Mouse (Mus musculus) 416B (cell line): ENCODE measurements around the gene Fam214a.
A peak's percentile ranks its signal among the peaks of the same experiment; 100 is the strongest.

ENCODE experiments used
- DNase-seq: peaks from one replicate; pipeline ENCODE4 v3.0.0; 2011; ENCODE audit warnings: low read depth

Gene Fam214a

DNA sequence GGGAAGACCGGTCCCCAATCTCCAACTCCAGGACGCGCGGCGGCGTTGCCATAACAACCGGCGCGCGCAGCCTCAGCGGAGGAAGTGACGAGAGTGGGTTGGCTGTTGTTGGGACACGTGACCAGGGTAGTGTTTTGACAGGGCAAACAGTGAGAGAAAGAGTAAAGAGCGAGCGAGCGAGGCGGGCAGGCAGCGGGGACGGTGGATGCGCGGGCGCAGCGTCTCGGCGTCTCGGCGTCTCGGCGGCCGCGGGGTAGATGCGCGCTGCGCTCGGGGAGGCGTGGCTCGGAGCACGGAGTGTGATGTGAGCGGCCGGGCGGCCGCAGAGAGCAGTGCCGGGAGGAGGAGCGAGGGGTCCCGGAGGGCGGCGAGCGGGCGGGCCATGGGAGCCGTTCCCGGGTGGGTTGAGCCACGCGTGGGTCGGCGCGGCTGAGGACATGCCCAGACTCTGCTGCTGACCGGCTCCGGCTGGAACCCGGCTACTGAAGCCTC lies at the start of gene Fam214a:
Gene Fam214a (plus strand): TSS at position 129 of the 492 bp plus-strand sequence.
- peak; percentile 91 for DNase-seq

DNA sequence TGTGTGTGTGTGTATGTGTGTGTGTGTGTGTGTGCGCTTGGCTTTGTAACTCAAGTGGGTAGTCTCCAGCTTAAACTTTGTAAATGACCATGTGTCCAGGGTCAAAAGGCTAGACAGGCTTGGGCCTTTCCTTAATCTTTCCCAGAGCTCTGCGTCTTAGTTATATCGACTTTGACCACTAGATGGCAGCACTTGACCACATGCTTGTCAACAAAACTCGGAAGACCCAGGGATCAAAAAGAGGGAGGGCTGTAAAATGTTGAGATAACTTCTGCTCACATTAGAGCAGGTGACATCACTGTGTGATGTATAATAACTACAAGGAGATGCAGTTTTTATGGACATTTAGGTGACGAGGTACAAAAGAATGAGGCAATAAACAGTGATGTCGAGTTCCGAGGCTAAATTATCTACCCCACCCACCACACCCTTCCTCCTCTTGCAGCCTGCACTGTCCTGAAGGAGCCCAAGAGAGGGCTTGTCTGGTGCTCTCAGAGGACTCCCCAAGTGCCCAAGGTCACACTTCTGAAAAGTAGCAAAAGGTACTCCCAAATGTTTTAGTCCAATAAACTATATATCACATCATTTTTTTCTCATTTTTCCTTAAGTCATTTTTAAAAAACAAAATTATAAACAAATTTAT lies 47.7 kb upstream of the Fam214a start:
- peak; percentile 82 for DNase-seq

DNA sequence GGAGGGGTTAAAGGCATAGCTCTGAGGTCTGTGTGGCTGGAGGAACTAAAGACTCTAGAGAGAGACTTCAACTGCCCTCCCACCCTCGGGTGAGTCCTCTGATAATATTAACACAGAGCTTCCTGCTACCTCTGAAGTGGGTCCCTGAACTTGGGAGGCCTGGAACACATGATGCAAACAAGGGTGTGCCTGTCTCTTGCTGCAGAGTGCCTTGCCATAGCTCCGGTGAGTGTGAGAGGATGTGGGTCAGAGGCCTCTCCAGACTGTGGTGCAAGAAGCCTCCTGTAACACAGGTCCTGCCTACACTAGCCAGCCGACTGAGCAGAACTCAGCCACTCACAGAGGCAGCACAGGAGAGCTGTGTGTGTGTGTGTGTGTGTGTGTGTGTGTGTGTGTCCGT lies 45.7 kb upstream of the Fam214a start:
- peak; percentile 52 for DNase-seq

DNA sequence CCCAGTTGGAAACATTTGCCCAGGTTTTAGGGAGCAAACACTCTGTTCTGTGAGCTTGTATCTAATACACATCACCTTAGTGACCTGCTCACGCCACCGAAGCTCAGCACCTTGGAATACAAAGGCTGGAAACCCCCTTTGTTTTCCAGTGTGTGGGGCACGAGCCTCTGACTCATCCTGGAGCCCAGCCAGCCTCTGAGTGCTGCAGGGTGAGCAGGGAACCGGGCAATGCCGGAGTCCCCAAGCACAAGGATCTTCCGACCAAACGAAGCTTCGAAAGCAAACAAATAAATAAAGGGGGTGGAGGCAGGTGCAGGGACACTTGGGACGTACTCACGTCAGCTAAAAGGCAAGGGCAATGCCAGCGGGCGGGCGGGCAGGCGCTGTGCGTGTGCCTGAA lies 43.4 kb upstream of the Fam214a start:
- DNase-seq = no peak

DNA sequence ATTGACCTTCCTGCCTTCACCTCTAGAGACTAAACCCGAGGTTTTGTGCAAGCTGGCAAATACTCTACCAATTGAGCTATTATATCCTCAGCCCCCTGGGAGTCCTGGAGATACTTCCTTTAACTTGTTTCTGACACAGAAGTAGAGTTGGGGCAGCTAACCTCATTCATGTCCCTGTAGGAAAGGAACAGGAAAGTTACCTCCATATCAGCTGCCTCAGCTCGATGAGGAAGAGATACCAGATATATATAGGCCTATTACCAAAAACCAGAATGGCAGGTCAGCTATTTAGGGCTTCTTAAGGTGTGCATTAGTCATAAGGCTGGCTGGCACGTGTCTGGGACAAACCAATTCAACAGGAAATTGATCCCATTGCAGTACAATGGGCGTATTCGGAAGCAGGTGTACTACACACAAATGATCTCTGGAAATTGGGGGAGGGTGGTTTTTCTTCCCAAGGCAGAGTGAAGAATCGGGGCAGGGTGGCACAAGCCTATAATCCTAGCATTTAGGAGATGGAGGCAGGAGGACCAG lies 42.4 kb upstream of the Fam214a start:
- DNase-seq = no peak

DNA sequence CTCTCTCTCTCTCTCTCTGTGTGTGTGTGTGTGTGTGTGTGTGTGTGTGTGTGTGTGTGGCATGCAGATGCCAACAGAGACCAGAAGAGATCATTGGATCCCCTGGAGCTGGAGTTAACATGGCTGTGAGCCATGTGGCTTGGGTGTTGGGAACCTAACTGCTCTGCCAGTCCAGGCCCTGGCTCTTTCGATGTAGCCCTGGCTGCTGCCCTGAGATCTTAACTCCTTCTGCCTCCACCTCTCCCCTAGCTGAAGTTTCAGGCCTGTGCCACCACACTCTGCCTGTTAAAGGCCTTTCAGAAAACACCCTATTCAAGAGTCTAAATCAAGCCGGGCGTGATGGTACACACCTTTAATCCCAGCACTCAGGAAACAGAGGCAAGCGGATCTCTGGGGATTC lies 41.3 kb upstream of the Fam214a start:
- no peak for DNase-seq

DNA sequence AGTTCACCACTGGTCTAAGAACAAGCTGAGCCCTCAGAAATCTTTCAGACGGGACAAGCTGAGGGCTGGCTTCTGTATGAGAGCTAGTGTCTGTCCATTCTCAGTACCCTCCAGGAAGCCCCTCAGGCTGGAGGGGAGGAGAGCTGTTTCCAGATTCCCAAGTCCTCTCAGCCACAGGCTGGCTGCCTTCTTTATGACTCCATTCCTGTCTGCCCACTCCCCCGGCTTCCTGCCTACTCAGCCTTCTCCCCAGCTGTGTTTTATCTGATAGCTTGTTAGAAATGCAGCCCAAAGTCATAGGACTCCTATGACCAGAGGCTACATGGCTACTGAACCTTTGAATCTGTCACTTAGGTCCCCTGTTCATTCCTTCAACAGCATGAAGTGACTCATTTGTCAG lies 40.8 kb upstream of the Fam214a start:
- no peak for DNase-seq

DNA sequence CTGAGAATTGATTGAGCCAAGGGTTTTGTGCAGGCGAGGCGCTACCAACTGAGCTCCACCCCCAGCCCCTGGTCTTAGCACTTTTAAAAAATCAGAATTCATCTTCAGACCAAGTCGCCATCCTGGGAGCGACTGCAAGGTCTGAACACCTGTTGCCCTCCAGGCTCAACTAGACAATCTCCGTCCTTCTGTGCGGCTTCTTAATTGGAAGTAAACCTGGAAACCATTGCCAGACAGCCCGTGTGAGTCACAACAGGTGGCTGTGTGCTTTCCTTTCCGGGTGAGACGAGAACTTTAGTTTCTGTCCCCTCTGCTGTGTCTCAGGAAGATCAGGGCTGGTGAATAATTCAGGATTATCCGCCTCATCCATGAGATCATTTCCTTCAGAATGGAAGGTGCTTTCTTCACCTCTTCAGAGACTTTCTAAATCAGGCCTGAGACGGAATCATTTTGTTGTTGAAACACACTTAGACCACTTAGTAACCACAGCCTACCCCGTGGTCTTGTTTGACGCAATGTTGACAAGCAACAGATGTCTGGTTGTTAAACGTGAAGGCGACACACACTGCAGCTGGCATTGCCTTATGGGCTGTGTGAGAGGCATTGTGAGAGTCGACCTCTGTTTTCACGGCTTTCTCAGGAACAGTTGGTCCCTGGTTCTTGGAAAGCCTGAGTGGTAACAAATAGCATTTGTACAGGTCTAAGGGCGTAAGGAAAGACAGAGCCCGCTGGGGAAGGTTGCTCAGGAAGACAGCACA lies 39.9 kb upstream of the Fam214a start:
- peak; percentile 41 for DNase-seq

DNA sequence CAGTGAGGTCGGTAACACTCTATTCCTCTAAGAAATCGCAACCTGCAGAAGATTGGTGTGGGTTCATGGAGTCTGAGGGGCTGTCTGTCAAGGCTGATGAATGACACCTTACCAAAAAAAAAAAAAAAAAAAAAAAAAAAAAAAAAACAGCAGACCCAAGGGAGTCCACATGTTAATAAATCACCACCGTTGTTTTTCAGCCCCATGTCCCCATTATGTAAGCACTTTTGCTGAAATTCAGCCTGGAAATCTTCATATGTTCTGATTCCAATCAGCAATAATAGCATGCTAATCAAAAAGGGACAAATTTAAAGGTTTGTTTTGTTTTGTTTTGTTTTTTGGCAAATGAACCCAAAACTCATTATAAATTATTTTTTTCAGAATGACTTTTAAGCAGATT lies 37.1 kb upstream of the Fam214a start:
- no peak for DNase-seq

DNA sequence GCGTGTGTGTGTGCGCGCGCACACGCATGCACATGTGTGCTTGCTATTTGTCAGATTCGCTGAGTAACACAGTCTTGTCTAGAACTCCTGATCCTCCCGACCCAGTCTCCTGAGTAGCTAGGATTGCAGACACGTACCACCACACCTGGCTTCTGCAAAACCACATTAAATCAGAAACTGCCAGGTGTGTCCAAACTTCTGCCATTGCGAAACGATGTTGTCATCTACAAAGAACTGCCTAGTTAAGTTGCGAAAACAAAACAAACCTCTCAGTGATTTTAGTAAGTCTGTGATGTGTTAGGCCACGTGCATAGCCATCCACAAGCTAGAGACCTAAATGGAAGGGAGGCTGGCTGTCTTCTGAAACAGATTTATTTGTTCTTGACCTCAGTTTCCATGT lies 32.2 kb upstream of the Fam214a start:
- DNase-seq = no peak

DNA sequence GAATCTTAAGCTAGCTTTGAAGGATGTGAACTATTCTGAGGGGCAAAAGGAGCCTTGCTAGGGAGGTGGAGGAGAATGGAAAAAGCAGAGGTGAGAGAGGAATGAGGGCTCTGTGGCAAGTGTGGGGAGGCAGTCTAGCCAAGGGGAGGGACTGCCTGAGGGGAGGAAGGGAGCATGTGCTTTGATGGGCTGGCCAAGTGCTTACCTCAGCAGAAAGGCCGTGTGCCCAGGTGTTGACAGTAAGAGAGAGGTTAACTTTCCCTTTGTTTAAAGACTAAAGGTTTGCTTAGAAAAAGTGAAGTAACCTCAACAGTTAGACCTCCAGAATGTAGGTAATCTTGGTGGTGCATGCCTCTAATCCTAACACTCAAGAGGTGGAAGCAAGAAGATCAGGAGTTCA lies 31.3 kb upstream of the Fam214a start:
- no peak for DNase-seq

DNA sequence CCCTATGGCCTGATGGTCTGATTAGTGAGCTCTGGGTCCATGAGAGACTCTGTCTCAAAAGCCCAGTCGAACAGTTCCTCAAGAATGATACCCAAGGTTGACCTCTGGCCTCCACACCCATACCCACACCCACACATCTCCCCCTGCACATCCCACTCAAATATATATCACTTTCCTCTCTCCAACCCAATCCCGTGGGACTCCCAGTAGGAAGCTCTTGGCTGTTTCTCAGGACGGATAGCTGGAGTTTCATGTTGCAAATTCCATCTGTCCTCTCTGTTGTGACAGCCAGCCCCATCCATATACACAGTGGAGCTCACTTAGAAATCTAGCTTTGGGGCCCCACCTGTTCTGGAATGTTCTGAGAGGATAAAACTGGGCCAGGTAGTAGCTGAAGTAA lies 29.8 kb upstream of the Fam214a start:
- no peak for DNase-seq

DNA sequence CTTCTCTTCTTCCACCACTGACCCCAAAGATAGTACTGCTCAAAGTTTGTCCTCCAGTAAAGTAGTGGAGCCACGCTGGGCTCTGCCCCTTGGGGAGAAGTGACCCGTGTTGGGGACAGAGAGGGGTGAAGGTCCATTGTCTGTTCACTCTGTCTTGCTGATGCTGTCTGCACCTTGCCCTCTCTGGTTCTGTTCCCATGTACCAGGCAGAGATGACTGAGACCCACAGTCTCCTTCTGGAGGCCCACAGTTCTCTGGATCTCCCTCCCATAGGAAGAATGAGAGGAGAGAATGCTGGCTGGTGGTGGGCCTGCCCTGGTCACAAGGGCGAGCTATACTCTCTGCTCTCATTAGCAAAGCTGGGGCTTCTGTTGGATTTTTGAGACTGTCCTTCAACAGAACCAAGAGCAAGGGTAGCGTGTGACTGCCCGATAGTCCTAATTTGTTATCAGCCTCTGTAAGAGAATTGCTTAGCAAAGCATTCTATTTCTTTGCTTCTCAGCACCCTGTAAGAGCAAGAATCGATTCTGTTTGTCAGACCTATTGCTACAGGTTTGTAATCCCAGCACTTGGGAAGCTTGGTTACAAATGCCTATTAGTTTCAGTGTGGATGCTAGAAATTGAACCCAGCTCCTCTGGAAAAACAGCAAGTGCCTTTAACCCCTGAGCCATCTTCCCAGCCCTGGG lies 29.2 kb upstream of the Fam214a start:
- DNase-seq = no peak

DNA sequence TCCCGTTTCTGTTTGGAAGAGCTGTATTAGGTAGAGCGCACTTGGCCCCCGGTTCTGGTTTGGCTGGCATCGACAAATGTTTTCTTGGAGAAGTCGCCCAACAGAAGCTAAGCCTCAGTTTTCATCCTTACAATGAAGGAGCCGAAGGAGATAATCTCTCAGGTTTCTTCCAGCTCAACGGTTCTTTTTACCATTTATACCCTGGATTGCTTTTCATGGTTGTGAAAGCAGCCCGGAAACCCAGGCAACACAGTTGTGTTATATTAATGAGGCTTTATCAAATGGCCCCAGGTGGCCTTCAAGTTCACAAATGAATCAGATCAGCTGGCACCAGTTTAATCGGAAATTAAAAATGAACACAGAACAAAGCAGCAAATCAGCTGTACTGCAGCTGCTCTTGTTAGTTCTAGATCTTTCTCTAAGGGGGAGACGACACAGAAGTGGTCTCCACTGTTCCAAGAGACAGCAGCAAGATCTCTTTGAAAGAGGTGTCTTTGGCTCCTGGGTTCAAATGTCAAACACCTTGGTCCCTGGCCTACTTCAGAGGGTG lies 27.4 kb upstream of the Fam214a start:
- no peak for DNase-seq

DNA sequence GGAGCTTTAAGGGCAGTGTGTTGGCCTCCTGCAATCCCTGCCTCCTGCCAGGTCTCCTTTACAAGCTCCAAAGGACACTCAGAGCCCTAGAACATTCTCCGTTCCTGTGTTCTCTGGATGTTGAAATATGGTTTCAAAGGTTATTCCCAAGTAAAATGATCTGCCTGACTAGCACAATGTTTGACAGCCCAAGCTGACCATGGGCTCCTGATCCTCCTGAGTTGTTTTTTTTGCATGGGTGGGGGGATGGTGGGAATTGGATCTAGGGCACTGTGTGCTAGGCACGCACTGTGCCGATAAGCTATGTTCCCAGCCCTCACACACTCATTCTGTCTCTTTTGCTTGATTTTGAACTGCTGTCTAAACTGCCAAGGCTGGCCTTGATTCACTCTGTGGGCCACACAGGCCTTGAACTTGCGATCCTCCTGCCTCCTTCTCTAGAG lies 22.7 kb upstream of the Fam214a start:
- no peak for DNase-seq

DNA sequence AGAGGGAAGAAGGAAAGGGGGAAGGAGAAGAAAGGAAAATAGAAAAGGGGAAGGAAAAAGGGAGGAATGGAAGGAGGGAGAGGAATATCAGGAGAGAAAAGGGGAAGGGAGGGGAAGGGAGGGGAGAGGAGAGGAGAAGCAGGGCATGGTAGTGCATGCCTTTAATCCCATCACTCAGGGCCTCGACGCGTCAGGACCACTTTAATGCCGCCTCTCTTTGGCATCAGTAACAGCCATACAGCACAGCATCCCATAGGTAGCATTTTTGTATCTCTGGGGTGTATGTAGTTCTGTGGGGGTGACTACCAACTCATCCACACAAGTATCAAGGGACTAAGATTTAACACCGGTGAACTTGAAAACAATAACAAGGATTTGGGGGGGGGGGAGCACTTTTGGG lies 22.0 kb upstream of the Fam214a start:
- no peak for DNase-seq

DNA sequence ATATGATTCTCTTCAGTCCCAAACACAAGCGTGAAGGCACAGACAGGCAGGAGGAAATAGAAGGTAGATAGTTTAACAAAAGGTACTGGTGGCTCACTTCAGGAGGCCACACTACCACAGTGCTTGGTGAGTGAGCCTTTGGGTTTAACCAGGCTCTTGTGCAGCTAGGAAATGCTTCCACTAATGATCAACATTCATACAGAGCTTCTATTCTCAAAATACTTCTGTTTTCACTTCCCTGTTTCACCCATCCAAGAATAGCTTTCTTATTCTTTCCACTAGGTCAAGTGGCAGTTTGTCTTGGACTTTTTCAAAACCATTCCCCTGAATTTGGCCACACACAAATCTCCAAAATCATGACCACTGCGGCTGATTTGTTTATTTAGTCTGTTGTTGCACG lies 17.4 kb upstream of the Fam214a start:
- no peak for DNase-seq

DNA sequence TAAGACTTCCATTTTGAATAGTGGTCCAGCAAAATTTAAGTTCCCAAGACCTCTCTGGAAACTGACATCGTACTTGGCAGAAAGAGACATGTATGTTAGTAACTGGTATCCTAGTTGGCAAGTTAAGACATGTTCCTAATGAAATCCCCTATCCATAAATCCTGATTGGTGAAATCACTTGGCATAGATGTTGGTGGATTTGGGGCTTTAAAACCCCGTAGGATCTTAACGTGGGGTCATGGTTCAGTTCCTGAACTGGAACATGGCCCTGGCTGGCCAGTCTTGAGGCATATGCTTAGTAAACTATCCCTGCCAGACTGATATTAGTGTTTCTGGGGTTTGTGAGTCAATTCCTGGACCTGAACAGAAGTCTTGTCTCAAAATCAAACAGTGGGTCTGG lies 14.9 kb upstream of the Fam214a start:
- no peak for DNase-seq

DNA sequence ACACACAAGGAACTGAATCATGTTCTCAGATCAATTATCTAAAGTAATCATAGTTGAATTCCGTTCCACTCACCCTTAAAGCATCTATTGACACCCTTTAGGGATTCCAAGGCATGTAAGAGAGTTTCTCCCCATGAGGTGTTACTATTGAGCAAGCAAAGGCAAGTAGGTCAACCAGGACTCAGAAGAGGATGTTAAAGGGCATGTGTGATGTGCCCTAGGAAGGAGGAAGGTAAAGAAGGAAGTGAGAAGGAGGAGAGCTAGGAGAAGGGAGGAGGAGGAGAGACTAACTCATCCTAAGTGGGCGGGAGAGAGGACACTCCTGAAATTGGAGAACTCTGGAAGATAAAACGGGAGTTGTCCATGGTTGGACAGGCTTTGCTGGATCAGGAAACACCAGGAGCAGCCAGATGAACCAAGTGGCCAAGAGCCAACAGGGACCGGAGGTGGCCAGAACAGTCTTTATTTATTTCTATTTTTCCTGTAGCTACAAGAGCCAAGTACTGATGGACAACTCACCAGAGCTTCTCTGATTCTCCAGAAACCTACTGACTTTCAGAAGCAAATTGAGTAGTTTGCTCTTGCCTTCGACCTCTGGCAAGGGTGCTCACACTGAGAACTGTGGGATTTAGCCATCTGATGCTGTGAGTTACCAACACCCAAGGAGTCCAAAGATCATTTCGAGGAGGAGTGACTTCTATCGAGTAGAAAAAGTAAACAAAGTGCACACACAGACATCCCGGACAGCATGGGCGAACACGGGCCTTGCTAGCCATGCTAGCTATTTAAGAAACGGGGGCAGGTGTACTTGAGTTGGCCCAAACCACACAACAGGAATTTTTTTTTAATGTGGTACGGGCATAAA lies 13.8 kb upstream of the Fam214a start:
- no peak for DNase-seq

DNA sequence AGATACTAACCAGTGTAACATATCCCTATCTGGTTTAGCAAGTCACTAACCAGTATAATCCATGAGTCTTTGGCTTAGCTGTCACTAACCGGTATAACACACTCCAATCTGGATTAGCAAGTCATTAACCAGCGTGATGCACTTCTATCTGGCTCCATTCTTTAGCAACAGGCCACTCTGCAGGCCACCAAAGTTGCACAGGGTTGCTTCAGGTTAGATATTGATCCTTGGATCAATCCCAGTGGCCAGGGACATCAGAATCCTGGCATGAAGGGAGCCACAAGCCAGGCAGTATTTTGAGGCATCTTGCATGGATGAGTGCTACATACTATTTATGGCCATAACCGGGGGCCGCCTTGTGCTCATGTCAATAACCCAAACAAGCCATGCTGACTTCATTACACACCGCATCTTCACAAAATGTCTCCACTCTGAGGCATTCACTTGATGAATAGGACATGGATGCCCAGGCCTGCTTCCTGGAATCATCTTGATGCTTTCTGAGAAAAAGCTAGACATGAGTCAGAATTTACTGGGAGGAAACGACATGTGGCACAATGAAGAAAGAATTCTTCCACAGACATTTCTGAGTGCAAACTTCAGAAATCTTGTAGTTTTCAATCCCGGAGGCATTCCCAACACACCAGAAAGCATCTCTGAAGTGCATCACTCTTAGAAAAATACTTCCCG lies 5.8 kb upstream of the Fam214a start:
- no peak for DNase-seq

DNA sequence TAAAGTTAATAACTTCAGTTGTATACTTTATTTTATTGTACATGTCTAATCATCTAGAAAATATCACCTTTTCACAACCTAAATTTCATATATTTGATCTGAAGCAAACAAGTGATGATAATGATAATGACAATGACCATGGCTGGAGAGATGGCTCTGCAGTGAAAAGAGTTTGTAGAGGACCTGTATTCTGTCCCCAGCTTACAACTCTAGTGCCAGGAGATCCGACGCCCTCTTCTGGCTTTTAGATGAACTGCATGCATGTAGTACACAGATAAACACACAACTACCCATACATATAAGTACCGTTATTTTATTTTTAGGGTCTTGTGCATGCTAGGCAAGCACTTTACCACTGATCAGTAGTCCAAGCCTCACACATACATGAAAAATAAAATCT lies 1.2 kb upstream of the Fam214a start:
- DNase-seq = peak; percentile 49
